Mouse (Mus musculus): ENCODE data around the gene Akr1a1. TPM values are rescaled to one million over a fixed set of nuclear protein-coding genes. Genes with fewer than 3 reads are reported as not detected.

Akr1a1 gene
- total RNA-seq, 1 experiment = 262 TPM

GRCm38 (mm10) chr4:116626658-116627358 lies 24.7 kb downstream of the Akr1a1 start:
- Histone ChIP-seq H3K36me3 (ENCODE audit: control insufficient read depth, insufficient read depth, low read length, poor library complexity, severe bottlenecking) (peaks cover 8% of the 10 kb centered on the region), H3K4me1 (ENCODE audit: control insufficient read depth in 2 of 2, insufficient read depth in 2 of 2, low read length in 2 of 2, poor library complexity in 1 of 2) (peaks cover 0 to 2% of the 10 kb centered on the region in 2 experiments; a peak in 1 of 4 replicates), H3K4me3 (ENCODE audit: insufficient read depth in 1 of 2, low read depth in 1 of 2, low read length in 2 of 2, poor library complexity in 1 of 2, severe bottlenecking in 1 of 2) (peak overlapping the region; percentile 93 to 96), H3K27ac (ENCODE audit: insufficient read depth, low read depth, low read length, poor library complexity, severe bottlenecking) (peak overlapping the region; percentile 89), H3K9ac (ENCODE audit: insufficient read depth, low read depth, low read length, poor library complexity, severe bottlenecking) (peak overlapping the region; percentile 100), H3K9me3 (ENCODE audit: control insufficient read depth, insufficient read depth, low read depth, low read length) (no peaks in the 10 kb centered on the region)
- peak; percentile 94 for DNase-seq (ENCODE audit: low read depth, low spot score)
- peak; percentile 39; the same call in 1 of the 2 replicates for TF ChIP-seq HCFC1 (IDR thresholded peaks at IDR 0.05; ENCODE audit: borderline replicate concordance, insufficient read depth, low read length)
- no peak for TF ChIP-seq CHD2 (IDR thresholded peaks at IDR 0.05; ENCODE audit: low read depth, low read length)
- TF ChIP-seq ZNF384 (IDR thresholded peaks at IDR 0.05; ENCODE audit: low read depth, low read length) = peak; percentile 96
- TF ChIP-seq MAFK (IDR thresholded peaks at IDR 0.05; ENCODE audit: insufficient read depth, low read depth, low read length) = no peak
- no peak for TF ChIP-seq ZC3H11A (IDR thresholded peaks at IDR 0.05; ENCODE audit: borderline replicate concordance, low read depth, low read length)
- in situ Hi-C loops (cut with MboI; ENCODE audit: low sequenced_read_pairs in 2 of 2, unreplicated experiment in 2 of 2) = no loop called here

- DNase-seq (ENCODE audit: low read depth, low spot score) = no peak
- in situ Hi-C loops (cut with MboI; ENCODE audit: low sequenced_read_pairs in 2 of 2, unreplicated experiment in 2 of 2) = no loop called here
- peak overlapping the region; percentile 93 to 96 for H3K4me3 ChIP-seq (ENCODE audit: insufficient read depth in 1 of 2, low read depth in 1 of 2, low read length in 2 of 2, poor library complexity in 1 of 2, severe bottlenecking in 1 of 2)
- no peak for TF ChIP-seq ZC3H11A (IDR thresholded peaks at IDR 0.05; ENCODE audit: borderline replicate concordance, low read depth, low read length)
- TF ChIP-seq MAFK (IDR thresholded peaks at IDR 0.05; ENCODE audit: insufficient read depth, low read depth, low read length) = no peak
- TF ChIP-seq CHD2 (IDR thresholded peaks at IDR 0.05; ENCODE audit: low read depth, low read length) = no peak
- no peak for TF ChIP-seq ZNF384 (IDR thresholded peaks at IDR 0.05; ENCODE audit: low read depth, low read length)
- TF ChIP-seq HCFC1 (IDR thresholded peaks at IDR 0.05; ENCODE audit: borderline replicate concordance, insufficient read depth, low read length) = no peak
- no peak overlapping the region for H3K27ac ChIP-seq (ENCODE audit: insufficient read depth, low read depth, low read length, poor library complexity, severe bottlenecking)
- no peaks in the 10 kb centered on the region for H3K9me3 ChIP-seq (ENCODE audit: control insufficient read depth, insufficient read depth, low read depth, low read length)
- H3K9ac ChIP-seq (ENCODE audit: insufficient read depth, low read depth, low read length, poor library complexity, severe bottlenecking) = no peak overlapping the region; the same call in 1 of the 2 replicates
- peaks cover 0 to 1% of the 10 kb centered on the region in 2 experiments; a peak in 1 of 4 replicates for H3K4me1 ChIP-seq (ENCODE audit: control insufficient read depth in 2 of 2, insufficient read depth in 2 of 2, low read length in 2 of 2, poor library complexity in 1 of 2)
- peaks cover 18% of the 10 kb centered on the region for H3K36me3 ChIP-seq (ENCODE audit: control insufficient read depth, insufficient read depth, low read length, poor library complexity, severe bottlenecking)
Observed at GRCm38 (mm10) chr4:116624831-116625230, 26.6 kb downstream of the Akr1a1 start.

- no peak overlapping the region for H3K27ac ChIP-seq (ENCODE audit: insufficient read depth, low read depth, low read length, poor library complexity, severe bottlenecking)
- DNase-seq (ENCODE audit: low read depth, low spot score) = no peak
- no peaks in the 10 kb centered on the region for H3K9me3 ChIP-seq (ENCODE audit: control insufficient read depth, insufficient read depth, low read depth, low read length)
- H3K9ac ChIP-seq (ENCODE audit: insufficient read depth, low read depth, low read length, poor library complexity, severe bottlenecking) = no peak overlapping the region
- no peak for TF ChIP-seq MAFK (IDR thresholded peaks at IDR 0.05; ENCODE audit: insufficient read depth, low read depth, low read length)
- no peak for TF ChIP-seq HCFC1 (IDR thresholded peaks at IDR 0.05; ENCODE audit: borderline replicate concordance, insufficient read depth, low read length)
- no peak for TF ChIP-seq ZNF384 (IDR thresholded peaks at IDR 0.05; ENCODE audit: low read depth, low read length)
- no peak for TF ChIP-seq CHD2 (IDR thresholded peaks at IDR 0.05; ENCODE audit: low read depth, low read length)
- TF ChIP-seq ZC3H11A (IDR thresholded peaks at IDR 0.05; ENCODE audit: borderline replicate concordance, low read depth, low read length) = no peak
- in situ Hi-C loops (cut with MboI; ENCODE audit: low sequenced_read_pairs in 2 of 2, unreplicated experiment in 2 of 2) = no loop called here
- H3K36me3 ChIP-seq (ENCODE audit: control insufficient read depth, insufficient read depth, low read length, poor library complexity, severe bottlenecking) = peaks cover 28% of the 10 kb centered on the region
- no peak overlapping the region for H3K4me3 ChIP-seq (ENCODE audit: insufficient read depth in 1 of 2, low read depth in 1 of 2, low read length in 2 of 2, poor library complexity in 1 of 2, severe bottlenecking in 1 of 2)
- H3K4me1 ChIP-seq (ENCODE audit: control insufficient read depth in 2 of 2, insufficient read depth in 2 of 2, low read length in 2 of 2, poor library complexity in 1 of 2) = no peaks in the 10 kb centered on the region
Observed at GRCm38 (mm10) chr4:116615237-116615636, 36.2 kb downstream of the Akr1a1 start.

- in situ Hi-C loops (cut with MboI; ENCODE audit: low sequenced_read_pairs in 2 of 2, unreplicated experiment in 2 of 2) = no loop called here
- no peak overlapping the region for H3K4me3 ChIP-seq (ENCODE audit: insufficient read depth in 1 of 2, low read depth in 1 of 2, low read length in 2 of 2, poor library complexity in 1 of 2, severe bottlenecking in 1 of 2)
- DNase-seq (ENCODE audit: low read depth, low spot score) = no peak
- peaks cover 30% of the 10 kb centered on the region for H3K36me3 ChIP-seq (ENCODE audit: control insufficient read depth, insufficient read depth, low read length, poor library complexity, severe bottlenecking)
- TF ChIP-seq HCFC1 (IDR thresholded peaks at IDR 0.05; ENCODE audit: borderline replicate concordance, insufficient read depth, low read length) (no peak), ZNF384 (IDR thresholded peaks at IDR 0.05; ENCODE audit: low read depth, low read length) (no peak), MAFK (IDR thresholded peaks at IDR 0.05; ENCODE audit: insufficient read depth, low read depth, low read length) (no peak), ZC3H11A (IDR thresholded peaks at IDR 0.05; ENCODE audit: borderline replicate concordance, low read depth, low read length) (no peak), CHD2 (IDR thresholded peaks at IDR 0.05; ENCODE audit: low read depth, low read length) (no peak)
- H3K27ac ChIP-seq (ENCODE audit: insufficient read depth, low read depth, low read length, poor library complexity, severe bottlenecking) = no peak overlapping the region
- H3K4me1 ChIP-seq (ENCODE audit: control insufficient read depth in 2 of 2, insufficient read depth in 2 of 2, low read length in 2 of 2, poor library complexity in 1 of 2) = no peaks in the 10 kb centered on the region
- H3K9me3 ChIP-seq (ENCODE audit: control insufficient read depth, insufficient read depth, low read depth, low read length) = no peaks in the 10 kb centered on the region
- H3K9ac ChIP-seq (ENCODE audit: insufficient read depth, low read depth, low read length, poor library complexity, severe bottlenecking) = no peak overlapping the region
Observed at GRCm38 (mm10) chr4:116612621-116613020, 38.9 kb downstream of the Akr1a1 start.

Measured in ES-E14 (cell line).